Mouse (Mus musculus) cerebellum, postnatal 36 days (tissue): ENCODE data around the gene March2.

Experiments
- DNase-seq, 2 experiments: peaks; one replicate each; pipeline ENCODE4 v3.0.0; 2021 to 2022; ENCODE audit warnings: mixed read lengths in 2 of 2

The March2 gene

DNA sequence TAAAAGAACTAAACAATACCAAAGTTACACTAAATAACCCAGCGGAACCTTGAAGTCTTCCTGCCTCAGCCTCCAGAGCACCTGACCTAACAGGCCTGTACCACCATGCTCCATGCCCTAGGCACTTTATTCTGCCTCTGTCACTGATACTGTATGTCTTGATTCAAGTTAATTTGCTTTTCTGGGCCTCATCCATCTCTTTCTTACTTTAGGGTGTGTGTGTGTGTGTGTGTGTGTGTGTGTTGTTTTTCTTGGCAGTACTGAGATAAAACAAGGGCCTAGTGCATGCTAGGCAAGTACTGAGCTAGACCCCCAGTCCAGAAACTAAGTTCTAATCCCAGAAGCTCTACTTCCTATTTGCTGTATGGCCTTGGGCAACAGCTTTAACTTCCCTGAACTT lies 1.2 kb downstream of the March2 start:
- DNase-seq = no peak

DNA sequence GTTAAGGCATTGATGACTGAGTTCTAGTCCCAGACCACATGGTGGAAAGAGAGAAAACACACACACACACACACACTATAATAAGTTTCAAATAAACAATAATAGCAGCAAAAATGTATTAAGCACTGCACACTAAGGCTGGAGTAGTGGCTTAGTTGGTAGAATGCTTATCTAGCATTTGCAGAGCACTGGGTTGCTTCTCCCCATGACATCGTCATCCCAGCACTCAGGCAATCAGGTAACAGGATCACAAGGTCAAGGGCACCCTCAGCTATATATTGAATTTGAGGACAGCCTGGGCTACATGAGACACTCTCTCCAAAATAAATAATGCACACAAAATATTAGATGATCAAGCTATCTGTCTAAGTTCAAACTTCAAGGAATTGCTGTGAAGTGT lies 3.7 kb downstream of the March2 start:
- DNase-seq = no peak

DNA sequence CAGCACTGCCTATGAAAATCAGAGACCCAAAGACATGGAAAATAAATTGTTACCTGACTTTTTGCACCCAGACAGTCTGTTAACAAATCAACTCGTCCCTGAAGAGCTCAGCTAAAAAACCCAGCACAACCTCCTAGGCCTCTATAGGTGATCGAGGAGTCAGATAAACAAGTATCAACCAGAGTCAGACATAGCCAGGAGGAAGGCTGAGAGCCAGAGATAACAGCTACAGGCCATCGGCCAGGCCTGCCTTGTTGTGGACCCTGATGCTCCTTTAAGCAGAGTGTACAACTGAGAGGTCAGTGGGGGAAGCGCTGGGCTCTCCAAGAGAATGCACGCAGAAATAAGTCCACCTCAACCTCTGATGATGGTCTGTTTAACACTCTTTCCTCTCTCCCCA lies 5.2 kb downstream of the March2 start:
- DNase-seq = no peak

DNA sequence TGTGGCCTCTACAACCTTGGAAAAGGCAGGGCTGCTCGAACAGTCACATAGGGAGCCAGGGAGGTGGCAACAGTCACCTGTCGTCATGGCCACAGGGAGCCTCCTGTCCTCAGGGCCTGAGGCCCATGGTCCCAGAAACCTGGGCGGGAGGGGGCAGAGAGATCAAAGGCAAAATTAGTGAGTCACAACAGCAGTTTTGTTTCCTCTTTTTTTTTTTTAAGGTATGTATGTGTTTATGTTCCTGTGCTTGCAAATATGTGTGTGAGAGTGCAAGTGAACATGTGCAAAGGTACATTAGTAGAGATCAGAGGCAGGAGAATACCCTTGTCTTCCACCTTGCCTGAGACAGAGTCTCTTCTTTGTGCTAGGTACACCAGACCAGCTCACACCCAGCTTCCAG lies 8.6 kb downstream of the March2 start:
- no peak for DNase-seq

DNA sequence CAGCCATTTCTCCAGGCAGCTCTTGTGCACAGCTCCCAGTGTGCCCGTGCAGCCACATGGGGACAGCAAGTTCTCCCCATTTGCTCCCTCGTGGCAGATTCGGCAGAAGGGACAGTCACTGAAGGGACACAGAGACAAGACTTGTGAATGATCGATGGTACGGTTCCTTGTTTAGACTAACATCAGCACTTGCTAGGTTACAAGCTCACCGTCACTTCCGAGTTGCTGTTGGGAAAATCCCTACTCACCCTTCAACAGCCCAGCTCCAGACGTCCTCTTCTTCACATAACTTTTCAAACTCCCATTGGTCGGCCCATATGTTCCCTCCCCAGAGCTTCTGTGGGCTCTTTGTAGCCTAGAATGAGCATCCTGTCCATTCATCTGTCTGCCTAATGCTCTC lies 15.4 kb downstream of the March2 start:
- no peak for DNase-seq

DNA sequence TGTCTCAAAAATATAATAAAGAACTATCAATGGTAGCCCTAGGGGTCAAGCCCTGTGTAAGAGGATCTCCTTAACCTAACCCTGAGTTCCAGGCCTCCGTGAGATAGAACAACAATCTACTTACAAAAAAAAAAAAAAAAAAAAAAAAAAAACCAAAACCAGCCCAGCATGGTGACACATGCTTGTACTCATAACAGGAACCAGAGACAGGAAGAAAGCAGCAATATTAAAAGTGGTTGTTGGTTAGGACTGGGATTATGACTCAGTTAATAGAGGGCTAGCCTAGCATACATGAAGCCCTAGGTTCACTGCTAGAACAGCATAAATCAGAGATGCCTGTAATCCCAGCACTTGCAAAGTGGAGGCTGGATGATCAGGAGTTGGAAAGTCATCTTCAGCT lies 16.3 kb downstream of the March2 start:
- no peak for DNase-seq

DNA sequence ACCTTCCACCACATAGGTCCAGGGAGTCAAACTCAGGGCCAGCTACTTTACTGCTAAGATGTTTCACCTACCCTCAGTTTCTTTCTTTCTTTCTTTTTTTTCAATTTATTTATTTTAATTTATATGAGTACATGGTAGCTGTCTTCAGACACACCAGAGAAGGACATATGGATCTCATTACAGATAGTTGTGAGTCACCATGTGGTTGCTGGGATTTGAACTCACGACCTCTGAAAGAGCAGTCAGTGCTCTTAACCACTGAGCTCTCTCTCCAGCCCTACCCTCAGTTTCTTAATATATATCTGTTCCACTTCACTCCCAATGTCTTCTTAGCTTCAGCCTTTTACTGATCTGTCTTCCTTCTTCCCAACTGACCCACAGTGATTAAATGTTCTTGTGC lies 23.0 kb downstream of the March2 start:
- no peak for DNase-seq

DNA sequence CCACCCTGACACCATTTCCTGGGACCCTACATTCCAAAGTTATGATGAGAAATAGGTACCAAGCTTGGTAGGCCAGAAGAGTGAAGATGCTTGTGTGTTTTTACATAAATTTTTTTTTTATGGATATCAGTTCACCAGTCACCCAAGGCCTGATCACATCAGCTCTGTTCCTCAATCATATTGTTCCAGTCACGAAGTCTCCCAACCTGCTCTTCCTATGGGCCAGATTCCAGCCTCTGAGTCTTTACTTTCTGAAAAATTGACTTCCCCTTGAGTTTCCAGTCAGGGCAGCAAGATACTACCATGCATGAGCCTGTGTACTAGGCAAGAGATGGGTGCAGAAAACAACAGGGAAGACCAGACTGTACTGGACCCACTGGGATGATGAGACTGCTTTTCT lies 31.7 kb downstream of the March2 start, which contains the start of gene Hnrnpm:
Gene Hnrnpm (minus strand): TSS at position 101 of the 400 bp plus-strand sequence.
- DNase-seq = no peak

DNA sequence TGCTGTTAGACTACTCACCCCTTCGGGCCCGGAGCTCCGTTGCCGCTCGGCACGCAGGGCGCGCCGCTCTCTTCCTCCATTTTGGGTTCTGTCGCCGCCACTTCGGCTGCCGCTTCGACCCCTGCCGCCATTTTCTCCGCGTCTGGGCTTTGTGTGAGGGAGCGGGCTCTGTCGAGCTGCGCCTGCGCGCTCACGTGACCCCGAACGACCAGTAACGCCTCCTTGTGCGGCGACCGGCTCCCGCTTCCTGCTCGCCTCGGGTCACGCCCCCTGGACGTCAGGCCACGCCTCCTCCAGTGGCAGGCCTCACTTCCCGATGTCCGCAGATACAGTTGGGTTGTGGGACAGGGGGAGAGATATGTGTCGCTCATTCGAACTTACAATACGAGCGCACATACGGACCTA lies 33.2 kb downstream of the March2 start:
- DNase-seq = peak; percentile 95 to 98

DNA sequence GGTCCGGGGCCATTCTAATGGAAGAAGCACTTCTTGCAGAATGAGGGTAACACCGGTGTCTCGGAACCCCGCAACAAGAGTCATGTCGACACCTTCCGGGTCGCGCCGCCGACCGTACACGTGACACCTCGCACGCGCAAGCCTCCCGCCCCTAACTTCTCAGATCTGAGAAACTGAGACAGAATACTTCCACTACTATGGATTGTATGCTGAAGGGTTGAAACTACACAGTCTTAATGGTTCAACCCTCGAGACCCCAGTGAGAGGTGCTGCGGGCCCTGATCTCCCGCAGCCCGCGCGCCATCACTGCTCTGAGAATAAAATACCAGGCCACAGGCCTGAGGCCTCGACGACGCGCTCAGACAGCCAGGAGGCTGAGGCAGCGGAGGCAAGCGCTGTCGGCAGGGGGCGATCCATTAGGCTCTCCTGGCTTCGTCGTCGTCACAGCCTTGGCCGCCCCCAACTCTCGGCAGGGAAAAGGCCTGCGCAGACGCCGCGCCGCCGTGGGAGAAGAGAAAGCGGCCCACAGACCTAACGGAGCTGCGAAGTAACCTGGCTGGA lies 33.7 kb downstream of the March2 start:
- DNase-seq = peak; percentile 54 to 58

DNA sequence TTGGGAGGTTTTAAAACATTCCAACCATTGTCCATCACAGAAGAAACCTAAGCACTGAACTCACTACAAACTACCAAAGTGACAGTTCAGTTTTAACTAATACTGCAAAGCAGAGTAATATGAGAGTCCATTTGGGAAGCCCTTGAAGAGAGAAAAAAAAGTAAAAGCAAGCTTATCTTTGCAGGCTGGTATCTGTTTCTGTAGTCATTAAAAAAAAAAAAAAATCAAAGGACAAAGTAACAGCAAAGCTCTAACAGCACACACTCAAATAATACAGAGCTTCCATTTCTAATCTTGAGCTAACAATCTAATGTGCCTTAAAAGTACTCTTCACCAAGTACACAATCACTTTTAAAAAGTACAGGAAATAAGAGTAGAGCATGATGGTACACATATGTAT lies 36.7 kb downstream of the March2 start:
- DNase-seq = no peak

DNA sequence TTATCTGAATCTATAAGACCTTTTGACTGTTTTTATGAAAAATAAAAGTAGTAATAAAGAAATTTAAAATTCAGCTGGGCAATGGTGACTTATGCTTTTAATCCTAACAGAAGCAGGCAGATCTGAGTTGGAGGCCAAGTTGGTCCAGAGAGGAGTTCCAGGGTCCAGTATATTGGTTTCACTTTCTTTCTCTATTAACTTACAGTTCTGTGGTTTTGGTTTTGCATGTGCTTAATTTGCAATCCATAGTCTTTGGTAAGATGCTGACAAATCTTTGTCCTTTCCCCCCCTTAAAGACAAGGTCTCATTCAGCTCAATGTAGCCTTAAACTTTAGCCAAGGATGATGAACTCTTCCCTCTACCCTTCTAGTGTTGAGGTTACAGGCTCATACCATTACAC lies 39.7 kb downstream of the March2 start:
- DNase-seq = no peak

DNA sequence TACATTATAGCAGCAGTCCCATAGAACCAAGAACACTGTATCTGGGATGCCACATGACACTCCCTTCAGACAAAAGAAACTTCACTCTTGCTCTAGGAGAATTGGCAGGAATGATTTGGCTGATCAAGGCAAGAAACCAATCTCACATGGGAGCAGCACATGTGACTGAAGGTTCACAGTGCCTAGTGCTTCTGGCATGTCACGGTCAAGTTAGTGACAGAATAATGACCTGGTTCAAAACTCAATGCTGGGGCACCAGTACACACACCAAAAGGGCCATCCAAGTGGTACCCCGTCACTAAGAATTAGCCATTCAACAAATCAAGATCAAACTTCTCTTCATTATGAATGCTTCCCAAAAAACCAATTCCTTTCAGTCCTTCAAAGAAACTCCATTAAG lies 42.4 kb downstream of the March2 start:
- no peak for DNase-seq

DNA sequence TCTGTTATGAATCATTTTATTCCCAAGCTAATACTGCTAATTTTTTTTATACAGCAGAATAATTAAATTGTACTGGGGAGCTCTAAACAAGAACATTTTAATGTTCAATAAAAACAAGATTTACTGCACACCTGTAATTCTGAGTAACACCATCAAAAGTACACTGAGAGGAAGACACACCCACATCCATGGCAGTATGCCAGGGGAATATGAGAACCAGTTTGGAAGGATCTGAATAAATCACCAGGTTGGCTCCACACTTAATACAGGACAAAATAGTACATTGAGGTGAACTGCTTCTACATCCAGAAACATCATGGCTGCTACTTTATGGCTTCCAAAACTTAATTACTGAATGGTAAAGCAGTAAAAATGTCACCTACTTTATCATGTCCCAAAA lies 43.0 kb downstream of the March2 start:
- peak in 1 of 2 experiments; percentile 15 for DNase-seq

DNA sequence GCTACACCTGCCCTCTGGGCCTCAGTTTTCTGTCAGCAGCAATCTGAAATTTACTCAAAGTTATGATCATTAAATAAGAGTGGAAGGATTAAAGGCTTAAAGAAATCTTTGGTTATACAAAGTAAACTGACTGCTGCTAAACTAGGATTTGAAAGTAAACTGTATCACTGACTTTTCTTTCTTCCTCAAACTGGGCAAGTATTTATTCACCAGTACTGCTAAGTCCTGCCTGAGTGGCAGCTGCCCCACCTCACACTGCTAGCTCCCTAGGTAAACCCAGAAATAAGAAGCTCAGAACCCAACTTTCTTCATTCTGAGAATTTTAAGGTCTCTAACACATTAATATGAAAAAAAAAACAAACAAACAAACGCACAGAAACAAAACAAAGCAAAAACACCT lies 44.6 kb downstream of the March2 start:
- no peak for DNase-seq

DNA sequence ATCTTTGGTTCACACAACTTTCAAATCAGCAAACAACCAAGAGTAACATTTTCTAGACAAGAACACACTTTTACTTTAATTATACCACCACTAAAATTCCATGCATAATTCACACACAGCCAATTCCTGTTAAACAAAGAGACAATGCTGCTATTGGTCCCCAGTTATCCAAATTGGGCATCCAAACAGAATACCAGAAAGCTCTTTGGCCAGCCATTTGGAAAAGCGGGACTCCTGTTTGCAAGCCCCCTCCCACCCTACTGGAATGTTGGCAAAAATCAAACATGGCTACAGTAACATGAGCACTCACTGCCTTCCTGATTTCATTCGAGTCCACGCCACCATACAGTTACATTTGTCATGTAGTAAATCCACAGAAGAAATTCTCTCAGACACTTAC lies 48.8 kb downstream of the March2 start:
- no peak for DNase-seq

DNA sequence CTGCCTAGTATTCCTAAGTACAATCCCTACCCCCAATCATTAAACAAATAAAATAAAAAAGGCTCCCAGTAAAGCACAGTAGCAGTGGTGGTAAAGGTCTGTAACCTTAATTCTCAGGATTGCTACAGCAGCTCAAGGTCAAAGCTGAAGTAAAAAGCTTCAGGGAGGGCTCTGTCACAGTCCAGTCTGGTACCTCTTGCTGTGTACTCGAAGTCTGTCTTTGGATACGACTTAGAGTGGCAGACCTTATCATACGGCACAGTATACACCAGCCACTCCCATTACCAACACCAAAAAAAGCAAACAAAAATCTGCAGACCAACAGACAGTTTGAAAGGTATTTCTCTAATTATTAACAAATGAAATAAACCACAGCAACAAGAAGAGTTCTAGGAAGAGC lies 51.7 kb downstream of the March2 start:
- DNase-seq = no peak

DNA sequence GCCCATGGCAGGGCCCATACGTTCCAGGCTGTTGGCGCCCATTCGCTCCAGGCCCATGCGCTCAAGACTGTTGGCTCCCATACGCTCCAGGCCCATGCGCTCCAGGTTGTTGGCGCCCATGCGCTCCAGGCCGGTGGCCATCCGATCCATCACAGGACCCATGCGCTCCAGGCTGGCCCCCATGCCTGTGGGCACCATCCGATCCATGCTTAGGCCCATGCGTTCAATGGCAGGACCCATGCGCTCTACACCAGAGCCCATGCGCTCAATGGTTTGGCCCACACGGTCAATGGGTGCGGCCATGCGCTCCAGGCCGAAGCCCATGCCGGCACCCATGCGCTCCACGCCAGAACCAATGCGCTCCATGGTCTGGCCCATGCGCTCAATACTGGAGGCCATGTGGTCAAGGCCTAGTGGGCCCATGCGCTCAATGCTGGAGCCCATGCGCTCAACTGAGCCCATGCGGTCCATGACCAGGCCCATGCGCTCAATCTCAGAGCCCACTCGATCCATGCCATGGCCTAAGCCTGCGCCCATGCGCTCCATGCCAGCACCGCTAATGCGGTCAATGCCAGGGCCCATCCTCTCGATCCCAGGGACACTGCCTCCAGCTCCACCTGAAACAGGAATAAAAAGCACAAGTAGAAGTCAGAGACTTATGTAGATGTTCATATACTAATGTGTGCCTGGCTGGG lies 68.5 kb downstream of the March2 start:
- DNase-seq = no peak

DNA sequence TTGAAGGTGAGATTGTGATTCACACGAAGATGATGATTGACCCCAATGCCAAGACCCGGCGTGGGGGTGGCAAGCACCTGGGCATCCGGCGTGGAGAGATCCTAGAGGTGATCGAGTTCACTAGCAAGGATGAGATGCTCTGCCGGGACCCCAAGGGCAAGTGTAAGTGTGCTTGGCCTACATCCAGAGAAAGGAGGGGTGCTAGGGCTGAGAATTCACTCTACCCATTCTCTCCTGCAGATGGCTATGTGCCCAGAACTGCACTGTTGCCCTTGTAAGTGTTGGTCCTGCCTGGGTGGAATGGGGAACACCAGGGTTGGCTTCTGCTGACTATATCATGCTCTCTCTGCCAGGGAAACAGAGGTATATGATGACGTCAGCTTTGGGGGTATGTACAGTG lies 73.4 kb downstream of the March2 start:
- no peak for DNase-seq

DNA sequence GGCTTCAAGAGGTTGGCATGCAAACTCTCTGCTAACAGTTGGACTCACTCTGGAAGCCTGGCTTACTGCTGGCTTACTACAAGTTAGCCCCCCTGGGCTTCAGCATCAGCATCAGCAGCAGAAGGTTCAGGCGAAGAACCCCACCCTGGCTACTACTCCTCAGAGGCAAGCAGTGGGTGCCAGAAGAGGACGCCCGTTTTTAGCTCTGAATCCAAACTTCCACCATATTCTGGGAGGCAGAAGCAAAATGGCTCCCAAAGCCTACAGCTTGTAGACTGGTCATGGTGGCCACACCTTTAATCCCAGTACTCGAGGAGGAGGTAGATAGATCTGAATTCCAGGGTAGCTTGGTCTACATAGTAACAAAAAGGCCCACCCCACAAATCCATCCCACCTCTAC lies 74.4 kb downstream of the March2 start:
- no peak for DNase-seq

DNA sequence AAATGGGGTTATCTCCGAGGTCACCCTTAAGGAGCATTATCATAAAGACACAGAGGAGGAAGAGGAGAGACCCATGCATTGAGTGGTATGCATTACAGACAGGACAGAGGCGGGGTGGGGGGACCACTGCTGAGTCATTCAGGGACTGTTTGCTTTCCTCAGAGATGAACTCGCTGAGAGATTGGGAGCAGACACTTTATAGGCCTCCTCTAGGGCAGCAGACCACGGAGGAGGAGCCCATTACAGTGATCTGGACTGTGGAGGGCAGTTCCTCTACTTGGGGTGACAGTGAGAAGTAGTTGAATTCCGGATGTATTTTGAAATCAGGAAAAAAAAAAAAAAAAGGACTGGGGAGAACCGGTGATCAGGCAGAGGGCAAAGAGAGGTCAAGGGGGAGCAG lies 78.7 kb downstream of the March2 start:
- no peak for DNase-seq

DNA sequence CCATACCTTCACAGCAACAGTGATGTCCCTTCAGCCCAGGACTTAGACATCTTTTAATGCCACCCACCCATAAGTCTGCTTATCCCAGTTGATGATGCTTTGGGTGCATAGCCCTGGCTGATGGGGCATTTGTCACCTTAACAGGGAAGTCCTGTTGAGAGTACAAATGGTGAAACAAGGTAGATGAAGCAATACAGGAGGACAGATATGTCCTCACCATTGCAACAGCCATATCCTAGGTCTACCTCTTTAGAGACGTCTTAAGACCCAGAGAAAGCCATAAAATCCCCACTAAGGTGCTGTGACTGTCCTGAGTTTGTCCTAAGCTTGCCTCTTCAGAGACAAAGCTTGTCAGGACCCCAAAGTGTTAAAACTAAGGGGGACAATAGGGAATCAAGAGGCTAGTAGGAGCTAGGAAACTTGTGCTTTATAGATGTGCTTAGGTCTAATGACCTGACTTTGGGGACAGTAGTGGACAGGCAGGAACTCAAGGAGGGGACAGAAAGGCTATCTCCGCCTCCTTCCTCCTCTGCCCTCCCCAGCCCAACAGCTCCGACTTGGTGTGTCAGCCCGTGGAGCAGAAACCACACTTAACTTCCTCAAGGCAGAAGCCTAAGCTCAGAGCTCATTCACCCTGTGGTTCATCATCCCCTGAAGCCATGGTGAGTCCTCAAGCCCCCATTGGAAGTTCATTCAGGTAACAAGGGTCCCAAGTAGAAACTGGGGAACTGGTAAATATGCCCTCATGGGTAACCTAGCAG lies 80.8 kb downstream of the March2 start, which contains the start of gene Pram1:
Gene Pram1 (plus strand): TSS at position 541 of the 761 bp plus-strand sequence.
- no peak for DNase-seq

DNA sequence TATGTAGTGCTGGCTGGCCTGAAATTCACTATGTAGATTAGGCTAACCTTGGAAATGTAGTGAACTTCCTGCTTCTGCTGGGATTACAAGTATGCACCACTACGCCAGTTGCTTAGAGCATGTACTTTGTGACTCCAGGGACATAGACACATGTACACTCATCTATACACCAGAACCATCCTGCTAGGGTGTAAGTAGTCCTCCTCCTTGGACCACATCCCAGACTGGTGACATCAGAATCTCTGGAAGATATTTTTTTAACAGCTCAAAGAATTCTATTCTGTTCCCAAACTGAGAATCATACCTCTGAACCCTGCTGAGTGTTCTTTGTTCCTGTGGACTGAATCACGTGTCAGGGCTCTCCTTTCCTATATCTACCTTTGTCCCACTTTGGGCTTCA lies 81.4 kb downstream of the March2 start:
- DNase-seq = no peak
